Mouse (Mus musculus) right cerebral cortex, postnatal 10 days (tissue): ENCODE data around the gene Cdc42ep1.
"Not testable (repeated sequence)": the region's sequence is repeated elsewhere in the genome, so short reads cannot be mapped to it uniquely, and the experiment has no call there.

Experiments used
- DNase-seq, 2 experiments: peaks; one replicate each; pipeline ENCODE4 v3.0.0; 2021; ENCODE audit warnings: low spot score in 2 of 2

The Cdc42ep1 gene

DNA sequence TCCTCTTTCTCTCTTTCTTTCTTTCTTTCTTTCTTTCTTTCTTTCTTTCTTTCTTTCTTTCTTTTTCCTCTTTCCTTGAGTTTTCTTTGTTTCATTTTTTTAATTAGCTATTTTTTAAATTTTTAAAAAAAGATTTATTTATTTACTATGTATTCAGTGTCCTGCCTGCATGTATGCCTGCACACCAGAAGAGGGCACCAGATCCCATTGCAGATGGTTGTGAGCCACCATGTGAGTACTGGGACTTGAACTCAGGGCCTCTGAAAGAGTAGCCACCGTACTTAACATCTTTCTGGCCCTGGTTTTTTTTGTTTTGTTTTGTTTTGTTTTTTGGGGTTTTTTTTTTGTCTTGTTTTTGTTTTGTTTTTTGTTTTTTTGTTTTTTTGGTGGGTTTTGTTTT, 12.8 kb upstream of the Cdc42ep1 start:
- no peak for DNase-seq

- no peak for DNase-seq
Measured at GRCm38 (mm10) chr15:78830742-78831719, 11.4 kb upstream of the Cdc42ep1 start.

- no peak for DNase-seq
Measured at GRCm38 (mm10) chr15:78831720-78832657, 10.4 kb upstream of the Cdc42ep1 start.

GRCm38 (mm10) chr15:78832701-78833123, 9.7 kb upstream of the Cdc42ep1 start:
- peak; percentile 87 to 89 for DNase-seq

GRCm38 (mm10) chr15:78833582-78833981, 8.8 kb upstream of the Cdc42ep1 start:
- no peak for DNase-seq

DNA sequence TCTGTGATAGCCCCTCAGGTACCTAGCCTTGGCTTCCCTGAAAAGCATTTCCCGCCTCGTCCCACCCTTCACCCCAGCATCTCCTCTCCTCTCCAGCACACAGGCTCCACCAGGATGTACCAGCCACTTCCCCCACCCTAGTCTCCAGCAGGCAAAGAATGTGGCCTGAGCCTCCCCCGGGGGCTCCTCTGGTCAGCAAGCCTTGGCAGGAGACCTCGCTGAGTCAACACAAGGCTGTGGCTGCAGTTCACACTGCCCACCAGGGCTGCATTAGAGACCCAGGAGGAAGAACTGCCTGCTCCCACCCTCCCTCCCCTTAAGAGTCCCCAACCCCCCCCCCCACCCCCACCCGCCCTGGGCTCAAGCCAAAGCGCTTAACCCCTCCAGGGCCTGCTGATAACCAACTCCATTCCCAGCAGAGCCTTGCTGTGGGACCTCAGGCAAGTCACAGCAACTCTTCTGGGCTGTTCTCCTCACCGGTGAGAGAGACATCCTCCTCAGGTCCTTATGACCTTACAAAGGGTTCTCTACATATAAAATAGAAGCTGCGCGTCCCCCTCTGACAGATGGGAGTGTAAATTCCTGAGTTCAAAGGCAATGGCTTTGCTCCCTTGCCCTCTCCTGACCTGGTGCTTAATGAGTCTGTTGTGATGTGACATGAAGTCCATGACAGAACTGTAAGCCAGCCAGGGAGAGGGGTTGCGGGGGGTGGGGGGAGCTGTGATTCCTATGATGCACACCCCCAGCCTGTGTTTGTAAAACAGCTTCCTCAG, 8.0 kb upstream of the Cdc42ep1 start:
- no peak for DNase-seq

- DNase-seq = no peak
Measured at GRCm38 (mm10) chr15:78835200-78836085, 7.0 kb upstream of the Cdc42ep1 start.

- DNase-seq = peak in 1 of 2 experiments; percentile 25
Measured at GRCm38 (mm10) chr15:78836086-78836621, 6.3 kb upstream of the Cdc42ep1 start.

- DNase-seq = peak in 1 of 2 experiments; percentile 29
Measured at GRCm38 (mm10) chr15:78839744-78840143, 2.7 kb upstream of the Cdc42ep1 start.

DNA sequence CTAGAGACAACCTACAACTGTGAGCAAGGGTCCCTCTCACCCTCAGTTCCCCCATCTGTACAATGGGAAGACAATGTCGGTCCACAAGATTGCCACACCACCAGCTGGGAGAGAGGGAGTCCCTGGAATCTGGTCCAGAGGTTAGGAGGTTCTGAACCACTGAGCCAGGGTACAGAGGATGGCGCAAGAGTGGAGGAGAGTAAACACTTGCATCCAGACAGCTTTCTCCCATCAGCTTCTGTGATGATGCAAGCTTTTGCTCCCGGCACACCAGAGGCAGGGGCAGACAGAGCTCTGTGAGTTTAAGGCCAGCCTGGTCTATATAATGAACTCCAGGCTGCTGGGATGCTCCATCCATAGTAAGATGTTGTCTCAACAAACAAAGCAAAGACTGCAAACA, 2.2 kb upstream of the Cdc42ep1 start:
- no peak for DNase-seq

DNA sequence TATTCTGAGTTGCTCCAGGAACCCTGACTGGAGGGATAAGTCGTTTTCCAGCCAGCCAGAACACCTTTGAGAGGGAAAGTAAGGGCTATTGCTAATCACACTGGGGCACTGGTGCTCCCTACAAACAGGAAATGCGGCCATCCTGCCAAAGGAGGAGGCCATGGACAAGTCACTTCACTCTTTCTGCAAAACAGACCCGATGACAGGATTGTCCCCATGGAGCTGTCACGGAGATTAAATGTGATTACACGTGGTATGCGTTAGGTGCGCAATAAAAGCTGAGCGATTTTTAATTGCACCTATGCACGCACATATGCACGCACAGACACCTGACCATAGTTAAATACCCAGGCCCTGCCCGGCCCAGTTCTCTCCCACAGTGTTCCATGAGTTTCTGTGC, 1.7 kb upstream of the Cdc42ep1 start:
- peak in 1 of 2 experiments; percentile 14 for DNase-seq

GRCm38 (mm10) chr15:78841161-78841790, 1.1 kb upstream of the Cdc42ep1 start:
- DNase-seq = peak in 1 of 2 experiments; percentile 10

GRCm38 (mm10) chr15:78843581-78844469, 1.4 kb downstream of the Cdc42ep1 start:
- peak in 1 of 2 experiments; percentile 29 for DNase-seq

GRCm38 (mm10) chr15:78844791-78845190, 2.4 kb downstream of the Cdc42ep1 start:
- DNase-seq = peak in 1 of 2 experiments; percentile 22

DNA sequence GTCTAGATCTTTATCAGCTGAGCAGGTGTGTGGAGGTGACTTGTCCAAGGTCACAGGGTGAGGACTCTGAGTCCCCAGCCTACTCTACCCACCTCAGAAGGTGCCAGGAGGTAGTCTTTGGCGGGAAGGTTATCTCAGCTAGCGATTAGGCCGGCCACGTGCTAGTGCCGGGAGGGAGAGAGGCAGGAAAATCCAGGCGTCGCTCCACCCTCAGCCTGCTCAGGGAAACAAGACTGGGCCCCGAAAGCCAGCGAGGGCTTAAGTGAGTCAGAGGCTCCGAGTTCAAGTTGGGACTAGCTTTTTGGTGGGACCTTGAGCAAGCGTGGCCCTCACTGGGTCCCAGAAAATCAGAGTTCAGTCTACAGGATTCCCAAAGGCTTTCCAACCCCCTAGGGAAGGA, 2.9 kb downstream of the Cdc42ep1 start:
- no peak for DNase-seq

DNA sequence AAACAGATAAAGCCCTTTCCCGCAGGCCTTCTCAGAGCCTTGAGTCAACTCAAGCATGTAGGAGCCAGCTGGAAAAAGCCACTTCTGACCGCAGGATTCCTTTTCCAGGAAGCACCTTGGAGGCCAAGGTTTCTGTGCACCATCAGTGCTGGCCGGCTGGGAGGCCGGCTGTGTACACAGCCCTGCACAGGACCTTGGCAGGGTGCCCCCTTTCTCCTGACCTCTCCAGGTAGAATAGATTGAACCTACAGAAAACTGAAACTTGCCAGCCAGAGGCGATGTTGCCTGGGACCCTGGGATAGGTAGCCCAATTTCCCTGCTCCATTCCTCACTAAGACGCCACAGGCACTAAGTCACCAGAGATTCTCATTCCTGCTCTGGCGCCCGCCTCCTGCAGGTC, 3.4 kb downstream of the Cdc42ep1 start:
- no peak for DNase-seq

DNA sequence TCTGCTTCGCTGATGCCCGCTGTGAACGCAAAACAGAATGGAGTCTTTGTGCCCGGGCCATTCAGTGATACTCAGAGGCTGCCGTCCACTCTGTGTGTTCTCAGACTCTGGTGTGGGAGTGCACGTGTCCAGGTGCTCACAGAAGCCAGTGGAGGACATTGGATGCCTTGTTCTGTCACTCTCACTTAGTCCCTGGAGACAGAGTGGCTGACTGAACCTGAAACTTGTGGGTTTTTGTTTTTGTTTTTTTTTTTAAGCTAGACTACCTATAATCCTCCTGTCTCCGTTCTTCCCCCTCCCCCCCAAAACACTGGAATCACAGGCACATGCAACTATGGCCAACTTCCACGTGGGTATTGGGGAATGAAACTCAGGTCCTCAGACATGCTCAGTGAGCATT, 3.9 kb downstream of the Cdc42ep1 start:
- DNase-seq = no peak

- DNase-seq = not testable (repeated sequence)
Measured at GRCm38 (mm10) chr15:78846805-78847204, 4.4 kb downstream of the Cdc42ep1 start.
